Mouse (Mus musculus) kidney, embryonic 16.5 days (tissue): ENCODE measurements around the gene Col25a1. TPM values are rescaled to one million over a fixed set of nuclear protein-coding genes. Genes with fewer than 3 reads are reported as not detected.

ENCODE experiments used
- ATAC-seq: fragments of 200-750 bp; cut with Nextera tagmentation; 2 replicates; pipeline ENCODE4 v1.8.0; 2017; ENCODE audit warnings: moderate TSS enrichment; ENCODE audit not compliant: low FRiP score, low TSS enrichment
- H3K27ac ChIP-seq: fragments of 300-500 bp; sonication (generic); 2 replicates; pipeline ENCODE4 v1.5.1; 2014; ENCODE audit warnings: low read length
- H3K27me3 ChIP-seq: fragments of 300-500 bp; sonication (generic); 2 replicates; pipeline ENCODE4 v1.6.1; 2014; ENCODE audit warnings: low read length, control low read depth, mixed read lengths; ENCODE audit not compliant: insufficient read depth
- H3K36me3 ChIP-seq: fragments of 300-500 bp; sonication (generic); 2 replicates; pipeline ENCODE4 v1.6.1; 2014; ENCODE audit warnings: low read length, control low read depth, mixed read lengths; ENCODE audit not compliant: insufficient read depth
- H3K4me1 ChIP-seq: fragments of 300-500 bp; sonication (generic); 2 replicates; pipeline ENCODE4 v1.6.1; 2014; ENCODE audit warnings: low read length, control low read depth, mixed read lengths; ENCODE audit not compliant: insufficient read depth
- H3K4me2 ChIP-seq: fragments of 300-500 bp; sonication (generic); replicated peaks from 2 replicates; pipeline ENCODE4 v1.6.1; 2014; ENCODE audit warnings: low read depth, low read length
- H3K4me3 ChIP-seq: fragments of 300-500 bp; sonication (generic); 2 replicates; pipeline ENCODE4 v1.5.1; 2014; ENCODE audit warnings: mild to moderate bottlenecking, low read length
- H3K9ac ChIP-seq: fragments of 300-500 bp; sonication (generic); replicated peaks from 2 replicates; pipeline ENCODE4 v1.6.1; 2014; ENCODE audit warnings: low read length
- H3K9me3 ChIP-seq: fragments of 300-500 bp; sonication (generic); 2 replicates; pipeline ENCODE4 v1.6.1; 2016; ENCODE audit warnings: low read length, control low read depth
- WGBS: fragments of 180-500 bp; shearing (Covaris S2); extraction: QIAGEN DNeasy Blood & Tissue Kit; methylation state at CpG from one replicate; pipeline ENCODE4 v1.1.7; 2014; 5-methylcytosine and 5-hydroxymethylcytosine counted together
- polyA plus RNA-seq: library from polyadenylated mRNA; unstranded; fragments of >200 nt; fragmentation: Nextera tagmentation; extraction: Ambion mirVana; gene quantifications from 2 replicates; pipeline ENCODE4 v1.2.1, GENCODE M21; 2015

Gene Col25a1
- polyA plus RNA-seq, 1 experiment from 2014 or later = 4.2 TPM

- Histone ChIP-seq H3K4me2 (peak overlapping the region; percentile 11), H3K9me3 (no peaks in the 10 kb centered on the region), H3K27ac (peak overlapping the region; percentile 5)
Observed at GRCm38 (mm10) chr3:130389261-130389975, 258.1 kb downstream of the Col25a1 start.

GRCm38 (mm10) chr3:130396636-130397035 is 265.3 kb downstream of the Col25a1 start:
- Histone ChIP-seq H3K36me3 (no peaks in the 10 kb centered on the region), H3K4me3 (no peak overlapping the region), H3K4me1 (peaks cover 9% of the 10 kb centered on the region), H3K9me3 (no peaks in the 10 kb centered on the region), H3K9ac (no peak overlapping the region), H3K27me3 (no peaks in the 10 kb centered on the region), H3K4me2 (no peak overlapping the region), H3K27ac (no peak overlapping the region)
- ATAC-seq = no peak

More at GRCm38 (mm10) chr3:130389261-130389975, 258.1 kb downstream of the Col25a1 start:
- WGBS = 33% methylated on average over 14 of the region's 14 CpGs
- Histone ChIP-seq H3K27me3 (no peaks in the 10 kb centered on the region), H3K9ac (0 out of 2 replicates have a peak overlapping the region, but pooled peaks have one; percentile 5), H3K4me3 (no peak overlapping the region), H3K36me3 (no peaks in the 10 kb centered on the region), H3K4me1 (peaks cover 12% of the 10 kb centered on the region; the same call in 1 of the 2 replicates)
- peak; percentile 42; the same call in 1 of the 2 replicates for ATAC-seq

- 0 out of 2 replicates have a peak, but pooled peaks have one; percentile 50 for ATAC-seq
- Histone ChIP-seq H3K9ac (no peak overlapping the region), H3K4me1 (peaks cover 20% of the 10 kb centered on the region), H3K4me2 (0 out of 2 replicates have a peak overlapping the region, but pooled peaks have one; percentile 20), H3K27ac (peak overlapping the region; percentile 63), H3K4me3 (no peak overlapping the region), H3K27me3 (no peaks in the 10 kb centered on the region), H3K36me3 (no peaks in the 10 kb centered on the region), H3K9me3 (no peaks in the 10 kb centered on the region)
- 51% methylated on average over 13 of the region's 13 CpGs for WGBS
Observed at GRCm38 (mm10) chr3:130400716-130401559, 269.6 kb downstream of the Col25a1 start.

GRCm38 (mm10) chr3:130401560-130401852 is 270.2 kb downstream of the Col25a1 start:
- Histone ChIP-seq H3K4me2 (0 out of 2 replicates have a peak overlapping the region, but pooled peaks have one; percentile 20), H3K9me3 (no peaks in the 10 kb centered on the region), H3K4me1 (peaks cover 20% of the 10 kb centered on the region), H3K36me3 (no peaks in the 10 kb centered on the region), H3K27ac (peak overlapping the region; percentile 63), H3K4me3 (no peak overlapping the region), H3K9ac (no peak overlapping the region), H3K27me3 (no peaks in the 10 kb centered on the region)
- 0 out of 2 replicates have a peak, but pooled peaks have one; percentile 24 for ATAC-seq
- WGBS = 35% methylated on average over 1 of the region's 1 CpGs

GRCm38 (mm10) chr3:130404525-130405409 is 273.5 kb downstream of the Col25a1 start:
- no peak overlapping the region for H3K9ac ChIP-seq
- peaks cover 20% of the 10 kb centered on the region for H3K4me1 ChIP-seq
- H3K4me3 ChIP-seq = no peak overlapping the region
- H3K27me3 ChIP-seq = no peaks in the 10 kb centered on the region
- WGBS = 45% methylated on average over 8 of the region's 8 CpGs
- no peak overlapping the region for H3K4me2 ChIP-seq
- no peaks in the 10 kb centered on the region for H3K36me3 ChIP-seq
- H3K27ac ChIP-seq = no peak overlapping the region
- H3K9me3 ChIP-seq = no peaks in the 10 kb centered on the region
- peak; percentile 67; the same call in 1 of the 2 replicates for ATAC-seq

GRCm38 (mm10) chr3:130407201-130407600 is 275.9 kb downstream of the Col25a1 start:
- ATAC-seq = no peak
- WGBS = 41% methylated on average over 6 of the region's 6 CpGs

GRCm38 (mm10) chr3:130413239-130413638 is 281.9 kb downstream of the Col25a1 start:
- Histone ChIP-seq H3K4me3 (no peak overlapping the region), H3K4me2 (no peak overlapping the region), H3K4me1 (no peaks in the 10 kb centered on the region), H3K27me3 (no peaks in the 10 kb centered on the region), H3K9ac (no peak overlapping the region), H3K36me3 (no peaks in the 10 kb centered on the region), H3K27ac (no peak overlapping the region), H3K9me3 (no peaks in the 10 kb centered on the region)
- ATAC-seq = peak; percentile 81; the same call in 1 of the 2 replicates
- WGBS = 15% methylated on average over 4 of the region's 4 CpGs

More at GRCm38 (mm10) chr3:130407201-130407600, 275.9 kb downstream of the Col25a1 start:
- Histone ChIP-seq H3K4me2 (no peak overlapping the region), H3K4me3 (no peak overlapping the region), H3K4me1 (peaks cover 8% of the 10 kb centered on the region; the same call in 1 of the 2 replicates), H3K27me3 (no peaks in the 10 kb centered on the region), H3K36me3 (no peaks in the 10 kb centered on the region), H3K27ac (no peak overlapping the region), H3K9me3 (no peaks in the 10 kb centered on the region), H3K9ac (no peak overlapping the region)

GRCm38 (mm10) chr3:130418951-130419350 is 287.6 kb downstream of the Col25a1 start:
- Histone ChIP-seq H3K36me3 (no peaks in the 10 kb centered on the region), H3K27ac (no peak overlapping the region), H3K9ac (no peak overlapping the region), H3K9me3 (no peaks in the 10 kb centered on the region), H3K4me3 (no peak overlapping the region), H3K4me2 (no peak overlapping the region), H3K27me3 (no peaks in the 10 kb centered on the region), H3K4me1 (no peaks in the 10 kb centered on the region)
- ATAC-seq = no peak
- WGBS = 59% methylated on average over 9 of the region's 9 CpGs

- peaks cover 3% of the 10 kb centered on the region; the same call in 1 of the 2 replicates for H3K4me1 ChIP-seq
- WGBS = 81% methylated on average over 4 of the region's 4 CpGs
- H3K36me3 ChIP-seq = no peaks in the 10 kb centered on the region
- H3K4me3 ChIP-seq = no peak overlapping the region
- no peak overlapping the region for H3K27ac ChIP-seq
- ATAC-seq = no peak
- no peaks in the 10 kb centered on the region for H3K9me3 ChIP-seq
- H3K4me2 ChIP-seq = no peak overlapping the region
- no peaks in the 10 kb centered on the region for H3K27me3 ChIP-seq
- no peak overlapping the region for H3K9ac ChIP-seq
Observed at GRCm38 (mm10) chr3:130428796-130429195, 297.5 kb downstream of the Col25a1 start.
